27 mouse cellular contexts compared by ENCODE assay signal in the genomic region with DNA sequence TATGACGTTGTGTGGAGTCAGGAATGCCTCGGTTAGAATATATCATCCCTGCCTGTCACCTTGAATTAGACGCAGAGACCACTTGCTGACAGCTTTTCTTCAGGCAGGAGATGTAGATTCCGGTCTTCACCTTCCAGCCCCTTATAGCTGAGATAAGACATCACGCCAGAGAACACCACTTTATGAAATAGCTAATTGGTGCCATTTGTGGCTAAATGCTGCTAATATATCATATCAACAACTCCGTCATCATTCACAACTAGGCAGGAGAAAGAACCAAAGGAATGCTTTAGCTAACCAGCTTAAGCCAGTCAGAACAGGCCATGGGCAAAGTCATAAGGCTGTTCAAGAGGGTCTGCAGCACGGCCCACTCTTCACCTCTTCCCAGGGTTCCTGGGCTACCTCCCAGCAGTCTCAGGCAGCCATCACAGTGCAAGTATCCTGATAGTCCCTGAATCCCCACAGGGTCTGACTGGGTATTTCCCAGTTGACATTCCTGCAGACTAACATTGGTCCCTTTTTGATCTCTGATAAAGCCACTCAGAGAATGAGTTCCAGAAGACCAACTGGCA. TPM values are rescaled to one million over a fixed set of nuclear protein-coding genes. Genes with fewer than 3 reads are reported as not detected.
DNase-seq lines count a peak whose midpoint lies in the region; ATAC-seq lines count a peak whose summit lies in the region.
"Had no signal": no experiment of that assay in that cellular context is flagged by ENCODE, and none has a peak within 500 bp of the region (broad histone marks: within the 10 kb centered on the region; RNA-seq: fewer than 3 reads in every experiment).

No protein-coding gene starts in this region.

- H3K4me2 ChIP-seq in neural tube, embryonic 13.5 days = no peak overlapping the region
- no peak overlapping the region for H3K4me2 ChIP-seq in neural tube, embryonic 15.5 days
- H3K4me2 ChIP-seq: embryonic facial prominence, embryonic 12.5 days; heart, embryonic 15.5 days; hindbrain, embryonic 13.5 days; midbrain, embryonic 12.5 days; neural tube, embryonic 12.5 days; stomach, embryonic 15.5 days had no signal

- 0 out of 2 replicates have a peak overlapping the region, but pooled peaks have one; percentile 39 for H3K27ac ChIP-seq in heart, embryonic 10.5 days
- H3K27ac ChIP-seq in neural tube, embryonic 13.5 days (replicated peaks) = 0 out of 2 replicates have a peak overlapping the region, but pooled peaks have one; percentile 46
- no peak overlapping the region for H3K27ac ChIP-seq in neural tube, embryonic 15.5 days (replicated peaks)
- H3K27ac ChIP-seq: embryonic facial prominence, embryonic 12.5 days; heart, embryonic 15.5 days; hindbrain, embryonic 13.5 days; liver, embryonic 14.5 days; midbrain, embryonic 12.5 days; neural tube, embryonic 12.5 days; stomach, embryonic 15.5 days had no signal

- H3K9me3 ChIP-seq in heart, embryonic 10.5 days = no peaks in the 10 kb centered on the region
- no peaks in the 10 kb centered on the region for H3K9me3 ChIP-seq in neural tube, embryonic 13.5 days
- no peaks in the 10 kb centered on the region for H3K9me3 ChIP-seq in neural tube, embryonic 15.5 days (replicated peaks)
- H3K9me3 ChIP-seq: embryonic facial prominence, embryonic 12.5 days; heart, embryonic 15.5 days; hindbrain, embryonic 13.5 days; midbrain, embryonic 12.5 days; neural tube, embryonic 12.5 days; stomach, embryonic 15.5 days had no signal

- H3K36me3 ChIP-seq in heart, embryonic 10.5 days = no peaks in the 10 kb centered on the region
- no peaks in the 10 kb centered on the region for H3K36me3 ChIP-seq in neural tube, embryonic 13.5 days
- no peaks in the 10 kb centered on the region for H3K36me3 ChIP-seq in neural tube, embryonic 15.5 days
- H3K36me3 ChIP-seq: embryonic facial prominence, embryonic 12.5 days; heart, embryonic 15.5 days; hindbrain, embryonic 13.5 days; midbrain, embryonic 12.5 days; neural tube, embryonic 12.5 days; stomach, embryonic 15.5 days had no signal

- no peaks in the 10 kb centered on the region for H3K27me3 ChIP-seq in heart, embryonic 10.5 days (ENCODE audit: insufficient read depth, poor library complexity, severe bottlenecking)
- H3K27me3 ChIP-seq in neural tube, embryonic 13.5 days = no peaks in the 10 kb centered on the region
- H3K27me3 ChIP-seq in neural tube, embryonic 15.5 days (replicated peaks) = no peaks in the 10 kb centered on the region
- H3K27me3 ChIP-seq: CH12.LX; embryonic facial prominence, embryonic 12.5 days; heart, embryonic 15.5 days; hindbrain, embryonic 13.5 days; midbrain, embryonic 12.5 days; neural tube, embryonic 12.5 days; stomach, embryonic 15.5 days had no signal

- peak; percentile 63; the same call in 1 of the 2 replicates for ATAC-seq in neural tube, embryonic 13.5 days (ENCODE audit: low read depth)
- ATAC-seq in neural tube, embryonic 15.5 days (ENCODE audit: low FRiP score) = no peak; the same call in 1 of the 2 replicates
- ATAC-seq: forebrain, embryonic 16.5 days; intestine, postnatal 0 days had no signal

- 33% methylated on average over 7 of the region's 7 CpGs for WGBS in heart, embryonic 10.5 days
- 71% methylated on average over 7 of the region's 7 CpGs for WGBS in neural tube, embryonic 13.5 days
- 68% methylated on average over 7 of the region's 7 CpGs for WGBS in neural tube, embryonic 15.5 days

- peaks cover 8% of the 10 kb centered on the region for H3K4me1 ChIP-seq in heart, embryonic 10.5 days
- H3K4me1 ChIP-seq in neural tube, embryonic 13.5 days (replicated peaks) = peaks cover 12% of the 10 kb centered on the region
- H3K4me1 ChIP-seq in neural tube, embryonic 15.5 days = peaks cover 11% of the 10 kb centered on the region; the same call in 1 of the 2 replicates
- H3K4me1 ChIP-seq: embryonic facial prominence, embryonic 12.5 days; neural tube, embryonic 12.5 days; stomach, embryonic 15.5 days had no signal

- DNase-seq in heart, embryonic 10.5 days (ENCODE audit: low spot score) = no peak
- no peak for DNase-seq in heart, postnatal 25 days (ENCODE audit: low spot score)
- peak; percentile 16 for DNase-seq in forelimb bud, embryonic 11.5 days (ENCODE audit: low read depth, low spot score)
- DNase-seq in spleen, adult 18-20 months = no peak
- DNase-seq: adrenal gland, adult 8-10 months; cerebellum, adult 9-10 months; heart, postnatal 36 days; kidney, adult 9 months; kidney, postnatal 10 days; layer of hippocampus, postnatal 36 days; liver; lung, adult 2 months; lung, postnatal 36 days; retina, postnatal 1 day; right cerebral cortex, postnatal 14 days had no signal

- no peak overlapping the region for H3K4me3 ChIP-seq in heart, embryonic 10.5 days
- no peak overlapping the region for H3K4me3 ChIP-seq in neural tube, embryonic 13.5 days
- no peak overlapping the region for H3K4me3 ChIP-seq in neural tube, embryonic 15.5 days (replicated peaks)
- H3K4me3 ChIP-seq: embryonic facial prominence, embryonic 12.5 days; heart, embryonic 15.5 days; hindbrain, embryonic 13.5 days; midbrain, embryonic 12.5 days; neural tube, embryonic 12.5 days; stomach, embryonic 15.5 days had no signal

- H3K9ac ChIP-seq in neural tube, embryonic 13.5 days = no peak overlapping the region
- no peak overlapping the region for H3K9ac ChIP-seq in neural tube, embryonic 15.5 days (replicated peaks)
- H3K9ac ChIP-seq: embryonic facial prominence, embryonic 12.5 days; heart, embryonic 15.5 days; hindbrain, embryonic 13.5 days; liver, embryonic 14.5 days; midbrain, embryonic 12.5 days; neural tube, embryonic 12.5 days; stomach, embryonic 15.5 days had no signal

- intact Hi-C loops in heart, postnatal 25 days (cut with DNase I) = no loop called here

RNA-seq across cellular contexts. Expression of gene Sh3rf1, which starts 49.7 kb away (rescaled TPM):
- polyA plus RNA-seq in heart, embryonic 10.5 days (2016; fragmentation: Nextera tagmentation; extraction: Ambion mirVana) = 5.6 and 8.4 TPM in 2 replicates
- 1 to 10 TPM; 5.5 to 6.0 TPM for total RNA-seq in heart, postnatal 25 days (2021)
- polyA plus RNA-seq in neural tube, embryonic 13.5 days (2015; fragmentation: Nextera tagmentation; extraction: Ambion mirVana) = 19.8 and 22.3 TPM in 2 replicates
- 19.0 and 20.8 TPM in 2 replicates for polyA plus RNA-seq in neural tube, embryonic 15.5 days (2015; fragmentation: Nextera tagmentation; extraction: Ambion mirVana)
